Mouse (Mus musculus): ENCODE measurements around the gene Ntm. TPM values are rescaled to one million over a fixed set of nuclear protein-coding genes. Genes with fewer than 3 reads are reported as not detected.
A peak's percentile ranks its signal among the peaks of the same experiment; 100 is the strongest.

Ntm gene
- polyA plus RNA-seq, 1 experiment from 2014 or later, result 39.7 TPM

GRCm38 (mm10) chr9:29409216-29409907, 553.6 kb downstream of the Ntm start:
- no peak for ATAC-seq (replicated peaks; ENCODE audit: insufficient number of reproducible peaks, low FRiP score, low TSS enrichment)
- H3K9ac ChIP-seq (ENCODE audit: low read depth, low read length), result no peak overlapping the region
- H3K36me3 ChIP-seq (ENCODE audit: control insufficient read depth, insufficient read depth, low read length), result no peaks in the 10 kb centered on the region
- WGBS (ENCODE audit: insufficient replicate concordance), result 50% methylated on average over 8 of the region's 8 CpGs
- no peaks in the 10 kb centered on the region for H3K9me3 ChIP-seq (replicated peaks; ENCODE audit: control insufficient read depth, low read length)
- H3K4me2 ChIP-seq, result no peak overlapping the region
- H3K4me1 ChIP-seq (ENCODE audit: control insufficient read depth, insufficient read depth, low read length), result 0 out of 2 replicates have a peak, but pooled peaks cover 3% of the 10 kb centered on the region
- peaks cover 21% of the 10 kb centered on the region for H3K27me3 ChIP-seq (ENCODE audit: control insufficient read depth, insufficient read depth, low read length)
- H3K27ac ChIP-seq (ENCODE audit: low read depth, low read length), result no peak overlapping the region
- no peak overlapping the region for H3K4me3 ChIP-seq (ENCODE audit: low read depth, low read length)

DNA sequence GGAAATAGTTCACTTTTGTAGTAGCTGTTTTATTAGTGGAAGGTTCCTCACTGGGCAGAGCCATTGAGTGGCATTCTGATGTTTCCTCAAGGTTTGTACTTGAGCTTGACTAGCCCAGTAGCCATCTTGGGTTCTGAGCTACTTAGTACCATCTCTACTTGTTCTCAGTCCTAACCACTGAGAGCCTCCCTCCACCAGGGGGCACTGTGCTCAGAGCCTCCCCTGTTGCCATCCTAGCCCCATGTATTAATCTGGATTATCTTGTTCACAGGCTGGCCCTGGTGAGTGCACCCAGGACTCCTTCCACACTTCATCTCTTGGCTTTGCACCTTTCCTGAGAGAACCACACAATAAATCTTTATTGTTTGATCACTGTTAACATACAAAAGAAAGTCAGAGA, 555.0 kb downstream of the Ntm start:
- H3K27ac ChIP-seq (ENCODE audit: low read depth, low read length), result no peak overlapping the region
- ATAC-seq (replicated peaks; ENCODE audit: insufficient number of reproducible peaks, low FRiP score, low TSS enrichment), result no peak
- H3K9ac ChIP-seq (ENCODE audit: low read depth, low read length), result no peak overlapping the region
- no peaks in the 10 kb centered on the region for H3K36me3 ChIP-seq (ENCODE audit: control insufficient read depth, insufficient read depth, low read length)
- H3K27me3 ChIP-seq (ENCODE audit: control insufficient read depth, insufficient read depth, low read length), result peaks cover 8% of the 10 kb centered on the region
- H3K4me1 ChIP-seq (ENCODE audit: control insufficient read depth, insufficient read depth, low read length), result 0 out of 2 replicates have a peak, but pooled peaks cover 3% of the 10 kb centered on the region
- H3K4me2 ChIP-seq, result no peak overlapping the region
- no peak overlapping the region for H3K4me3 ChIP-seq (ENCODE audit: low read depth, low read length)
- H3K9me3 ChIP-seq (replicated peaks; ENCODE audit: control insufficient read depth, low read length), result no peaks in the 10 kb centered on the region

DNA sequence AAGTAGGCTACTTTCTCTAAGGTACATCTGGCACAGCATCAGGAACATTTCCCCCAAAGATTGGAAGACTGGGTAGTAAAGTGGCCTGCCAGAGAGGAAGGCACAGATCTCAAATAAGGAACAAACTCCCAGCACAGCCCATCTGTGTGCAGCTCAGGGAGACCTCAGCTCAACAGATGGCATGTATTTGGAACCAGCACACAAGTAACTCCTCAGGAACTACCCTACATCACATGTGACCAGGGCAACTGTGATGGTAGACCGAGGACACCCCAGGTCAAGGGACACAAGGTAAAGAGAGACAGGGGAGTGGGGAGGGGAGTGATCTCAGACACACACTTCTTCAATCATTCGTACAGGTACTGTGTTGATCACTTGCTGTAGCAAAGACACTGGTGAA, 556.0 kb downstream of the Ntm start:
- no peaks in the 10 kb centered on the region for H3K9me3 ChIP-seq (replicated peaks; ENCODE audit: control insufficient read depth, low read length)
- no peak overlapping the region for H3K4me3 ChIP-seq (ENCODE audit: low read depth, low read length)
- H3K9ac ChIP-seq (ENCODE audit: low read depth, low read length), result no peak overlapping the region
- no peak for ATAC-seq (replicated peaks; ENCODE audit: insufficient number of reproducible peaks, low FRiP score, low TSS enrichment)
- no peaks in the 10 kb centered on the region for H3K4me1 ChIP-seq (ENCODE audit: control insufficient read depth, insufficient read depth, low read length)
- peaks cover 7% of the 10 kb centered on the region for H3K27me3 ChIP-seq (ENCODE audit: control insufficient read depth, insufficient read depth, low read length)
- no peaks in the 10 kb centered on the region for H3K36me3 ChIP-seq (ENCODE audit: control insufficient read depth, insufficient read depth, low read length)
- 90% methylated on average over 2 of the region's 2 CpGs for WGBS (ENCODE audit: insufficient replicate concordance)
- no peak overlapping the region for H3K27ac ChIP-seq (ENCODE audit: low read depth, low read length)
- H3K4me2 ChIP-seq, result no peak overlapping the region

DNA sequence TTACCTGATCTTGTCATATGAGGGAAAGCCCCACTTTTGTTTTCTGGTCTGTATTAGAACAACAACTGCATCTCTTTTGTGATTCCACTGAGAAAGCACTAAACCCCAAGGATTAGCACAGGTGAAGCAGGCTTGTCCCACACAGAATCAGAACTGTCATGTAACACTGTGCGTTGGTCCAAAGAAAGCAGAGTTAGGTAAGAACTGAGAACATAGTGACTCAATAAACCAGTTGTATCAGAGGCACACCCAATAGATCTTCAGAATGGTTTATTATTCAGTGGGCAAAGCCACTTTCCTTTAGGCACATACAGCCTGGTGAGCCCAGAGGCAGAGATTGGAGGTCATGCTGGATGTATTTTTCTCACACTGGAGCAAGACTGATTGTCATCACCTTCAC, 556.9 kb downstream of the Ntm start:
- WGBS (ENCODE audit: insufficient replicate concordance), result 91% methylated on average over 1 of the region's 1 CpGs
- ATAC-seq (replicated peaks; ENCODE audit: insufficient number of reproducible peaks, low FRiP score, low TSS enrichment), result no peak

DNA sequence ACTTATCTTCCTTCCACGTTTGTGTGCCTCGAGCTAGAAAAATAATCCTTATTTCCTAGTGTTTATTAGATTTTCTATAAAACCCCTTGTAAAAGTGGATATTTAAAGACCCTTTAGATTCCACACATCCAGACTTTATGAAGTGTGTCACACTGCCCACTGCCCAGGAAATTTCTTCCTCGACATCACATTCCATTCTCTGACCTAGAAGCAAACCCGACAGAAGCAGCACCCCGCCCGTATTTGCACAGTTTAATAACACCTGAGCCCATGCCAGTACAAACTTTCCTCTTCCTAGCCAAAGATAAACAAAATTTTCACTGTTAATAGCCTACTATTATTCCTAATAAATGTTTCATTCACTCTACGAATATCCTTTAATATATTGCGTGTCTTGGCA, 562.8 kb downstream of the Ntm start:
- WGBS (ENCODE audit: insufficient replicate concordance), result 70% methylated on average over 8 of the region's 8 CpGs
- Histone ChIP-seq H3K9ac (ENCODE audit: low read depth, low read length) (no peak overlapping the region), H3K27me3 (ENCODE audit: control insufficient read depth, insufficient read depth, low read length) (no peaks in the 10 kb centered on the region), H3K4me2 (no peak overlapping the region), H3K4me1 (ENCODE audit: control insufficient read depth, insufficient read depth, low read length) (0 out of 2 replicates have a peak, but pooled peaks cover 7% of the 10 kb centered on the region), H3K27ac (ENCODE audit: low read depth, low read length) (no peak overlapping the region), H3K4me3 (ENCODE audit: low read depth, low read length) (no peak overlapping the region), H3K9me3 (replicated peaks; ENCODE audit: control insufficient read depth, low read length) (no peaks in the 10 kb centered on the region), H3K36me3 (ENCODE audit: control insufficient read depth, insufficient read depth, low read length) (no peaks in the 10 kb centered on the region)
- ATAC-seq (replicated peaks; ENCODE audit: insufficient number of reproducible peaks, low FRiP score, low TSS enrichment), result no peak

More for the DNA sequence above, 556.9 kb downstream of the Ntm start:
- Histone ChIP-seq H3K9ac (ENCODE audit: low read depth, low read length) (no peak overlapping the region), H3K27ac (ENCODE audit: low read depth, low read length) (no peak overlapping the region), H3K4me3 (ENCODE audit: low read depth, low read length) (no peak overlapping the region), H3K4me2 (no peak overlapping the region), H3K4me1 (ENCODE audit: control insufficient read depth, insufficient read depth, low read length) (no peaks in the 10 kb centered on the region), H3K27me3 (ENCODE audit: control insufficient read depth, insufficient read depth, low read length) (peaks cover 5% of the 10 kb centered on the region), H3K36me3 (ENCODE audit: control insufficient read depth, insufficient read depth, low read length) (no peaks in the 10 kb centered on the region), H3K9me3 (replicated peaks; ENCODE audit: control insufficient read depth, low read length) (no peaks in the 10 kb centered on the region)

DNA sequence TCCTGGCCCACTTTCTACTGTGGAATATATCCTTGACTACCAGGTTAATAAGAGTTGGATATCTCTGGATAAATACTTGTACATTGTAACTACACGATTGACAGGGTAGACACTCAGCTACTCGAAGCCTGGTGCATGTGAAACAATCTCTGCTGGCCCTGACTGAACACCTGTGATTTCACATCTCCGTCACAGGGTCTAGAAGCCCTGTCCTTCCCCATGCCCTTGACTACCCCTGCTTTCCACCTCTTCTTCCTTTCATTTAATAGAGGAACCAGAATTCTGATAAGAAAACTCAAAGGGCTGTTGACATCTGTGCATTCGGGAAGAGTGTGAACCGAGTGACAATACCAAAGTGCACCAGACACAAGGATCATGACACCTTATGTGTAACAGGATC, 566.8 kb downstream of the Ntm start:
- Histone ChIP-seq H3K9ac (ENCODE audit: low read depth, low read length) (no peak overlapping the region), H3K4me3 (ENCODE audit: low read depth, low read length) (no peak overlapping the region), H3K27me3 (ENCODE audit: control insufficient read depth, insufficient read depth, low read length) (no peaks in the 10 kb centered on the region), H3K36me3 (ENCODE audit: control insufficient read depth, insufficient read depth, low read length) (no peaks in the 10 kb centered on the region), H3K4me1 (ENCODE audit: control insufficient read depth, insufficient read depth, low read length) (peaks cover 16% of the 10 kb centered on the region), H3K9me3 (replicated peaks; ENCODE audit: control insufficient read depth, low read length) (no peaks in the 10 kb centered on the region), H3K27ac (ENCODE audit: low read depth, low read length) (no peak overlapping the region), H3K4me2 (no peak overlapping the region)
- 53% methylated on average over 5 of the region's 5 CpGs for WGBS (ENCODE audit: insufficient replicate concordance)
- no peak for ATAC-seq (replicated peaks; ENCODE audit: insufficient number of reproducible peaks, low FRiP score, low TSS enrichment)

GRCm38 (mm10) chr9:29393136-29393535, 569.8 kb downstream of the Ntm start:
- ATAC-seq (replicated peaks; ENCODE audit: insufficient number of reproducible peaks, low FRiP score, low TSS enrichment), result no peak
- Histone ChIP-seq H3K36me3 (ENCODE audit: control insufficient read depth, insufficient read depth, low read length) (no peaks in the 10 kb centered on the region), H3K9ac (ENCODE audit: low read depth, low read length) (no peak overlapping the region), H3K27me3 (ENCODE audit: control insufficient read depth, insufficient read depth, low read length) (no peaks in the 10 kb centered on the region), H3K27ac (ENCODE audit: low read depth, low read length) (no peak overlapping the region), H3K4me1 (ENCODE audit: control insufficient read depth, insufficient read depth, low read length) (peaks cover 30% of the 10 kb centered on the region), H3K9me3 (replicated peaks; ENCODE audit: control insufficient read depth, low read length) (no peaks in the 10 kb centered on the region), H3K4me3 (ENCODE audit: low read depth, low read length) (no peak overlapping the region), H3K4me2 (no peak overlapping the region)
- 88% methylated on average over 4 of the region's 4 CpGs for WGBS (ENCODE audit: insufficient replicate concordance)

- no peak overlapping the region for H3K9ac ChIP-seq (ENCODE audit: low read depth, low read length)
- H3K27ac ChIP-seq (ENCODE audit: low read depth, low read length), result 0 out of 2 replicates have a peak overlapping the region, but pooled peaks have one; percentile 24
- WGBS (ENCODE audit: insufficient replicate concordance), result 58% methylated on average over 11 of the region's 11 CpGs
- H3K27me3 ChIP-seq (ENCODE audit: control insufficient read depth, insufficient read depth, low read length), result no peaks in the 10 kb centered on the region
- H3K9me3 ChIP-seq (replicated peaks; ENCODE audit: control insufficient read depth, low read length), result no peaks in the 10 kb centered on the region
- H3K4me3 ChIP-seq (ENCODE audit: low read depth, low read length), result no peak overlapping the region
- H3K36me3 ChIP-seq (ENCODE audit: control insufficient read depth, insufficient read depth, low read length), result no peaks in the 10 kb centered on the region
- no peak for ATAC-seq (replicated peaks; ENCODE audit: insufficient number of reproducible peaks, low FRiP score, low TSS enrichment)
- H3K4me1 ChIP-seq (ENCODE audit: control insufficient read depth, insufficient read depth, low read length), result peaks cover 27% of the 10 kb centered on the region
- H3K4me2 ChIP-seq, result no peak overlapping the region
Observed at GRCm38 (mm10) chr9:29390796-29391517, 572.0 kb downstream of the Ntm start.

GRCm38 (mm10) chr9:29389224-29389623, 573.7 kb downstream of the Ntm start:
- no peak overlapping the region for H3K4me3 ChIP-seq (ENCODE audit: low read depth, low read length)
- no peaks in the 10 kb centered on the region for H3K36me3 ChIP-seq (ENCODE audit: control insufficient read depth, insufficient read depth, low read length)
- no peak overlapping the region for H3K4me2 ChIP-seq
- H3K9me3 ChIP-seq (replicated peaks; ENCODE audit: control insufficient read depth, low read length), result no peaks in the 10 kb centered on the region
- no peak overlapping the region for H3K27ac ChIP-seq (ENCODE audit: low read depth, low read length)
- H3K4me1 ChIP-seq (ENCODE audit: control insufficient read depth, insufficient read depth, low read length), result peaks cover 24% of the 10 kb centered on the region
- no peak overlapping the region for H3K9ac ChIP-seq (ENCODE audit: low read depth, low read length)
- 62% methylated on average over 7 of the region's 7 CpGs for WGBS (ENCODE audit: insufficient replicate concordance)
- no peak for ATAC-seq (replicated peaks; ENCODE audit: insufficient number of reproducible peaks, low FRiP score, low TSS enrichment)
- no peaks in the 10 kb centered on the region for H3K27me3 ChIP-seq (ENCODE audit: control insufficient read depth, insufficient read depth, low read length)
